Mouse (Mus musculus): ENCODE results near the gene Slc10a6.

Slc10a6 gene

DNA sequence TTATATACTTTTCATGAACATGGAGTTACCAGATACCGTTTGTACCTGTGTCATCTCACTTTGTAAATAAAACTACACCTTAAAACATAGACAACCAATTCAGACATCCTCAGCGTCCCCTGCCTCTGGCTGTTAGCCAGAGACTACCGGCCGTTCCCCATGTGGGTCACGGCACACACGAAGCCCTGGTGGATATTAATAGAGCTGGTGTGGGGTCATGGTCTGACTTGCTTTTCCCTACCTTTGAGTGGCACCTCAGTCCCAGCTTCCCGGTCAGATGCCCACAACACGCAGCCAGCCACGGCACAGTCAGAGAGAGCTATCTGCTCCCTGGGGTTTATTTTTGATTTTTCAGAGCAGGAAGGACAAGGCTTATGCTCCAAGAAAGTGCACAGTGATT lies 30.9 kb downstream of the Slc10a6 start:
- DNase-seq (ENCODE audit: low read depth, low spot score): no peak
- Histone ChIP-seq H3K27me3 (ENCODE audit: control insufficient read depth, insufficient read depth, low read length, poor library complexity, severe bottlenecking) (no peaks in the 10 kb centered on the region), H3K36me3 (ENCODE audit: control insufficient read depth, insufficient read depth, low read length, poor library complexity, severe bottlenecking) (no peaks in the 10 kb centered on the region)

DNA sequence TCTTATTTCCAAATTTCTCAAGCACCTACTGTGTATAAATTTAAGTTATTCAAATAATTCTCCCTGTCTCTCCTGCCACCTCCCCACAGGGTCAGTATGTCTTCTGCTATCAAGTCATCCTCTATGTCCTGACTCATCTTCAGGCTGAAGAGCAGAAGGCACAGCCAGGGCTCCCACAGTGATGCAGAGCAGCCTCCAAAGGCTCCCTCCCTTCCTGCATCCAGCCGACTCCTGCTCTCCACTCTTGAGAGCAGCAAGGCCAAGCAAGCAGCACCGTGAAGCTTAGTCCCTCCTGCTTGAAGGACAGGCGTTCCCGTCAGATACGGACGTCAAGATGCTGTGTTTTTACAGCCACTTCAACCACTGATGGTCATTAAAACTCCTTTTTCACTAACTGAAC lies 31.6 kb downstream of the Slc10a6 start:
- DNase-seq (ENCODE audit: low read depth, low spot score): no peak
- Histone ChIP-seq H3K36me3 (ENCODE audit: control insufficient read depth, insufficient read depth, low read length, poor library complexity, severe bottlenecking) (no peaks in the 10 kb centered on the region), H3K27me3 (ENCODE audit: control insufficient read depth, insufficient read depth, low read length, poor library complexity, severe bottlenecking) (no peaks in the 10 kb centered on the region)

DNA sequence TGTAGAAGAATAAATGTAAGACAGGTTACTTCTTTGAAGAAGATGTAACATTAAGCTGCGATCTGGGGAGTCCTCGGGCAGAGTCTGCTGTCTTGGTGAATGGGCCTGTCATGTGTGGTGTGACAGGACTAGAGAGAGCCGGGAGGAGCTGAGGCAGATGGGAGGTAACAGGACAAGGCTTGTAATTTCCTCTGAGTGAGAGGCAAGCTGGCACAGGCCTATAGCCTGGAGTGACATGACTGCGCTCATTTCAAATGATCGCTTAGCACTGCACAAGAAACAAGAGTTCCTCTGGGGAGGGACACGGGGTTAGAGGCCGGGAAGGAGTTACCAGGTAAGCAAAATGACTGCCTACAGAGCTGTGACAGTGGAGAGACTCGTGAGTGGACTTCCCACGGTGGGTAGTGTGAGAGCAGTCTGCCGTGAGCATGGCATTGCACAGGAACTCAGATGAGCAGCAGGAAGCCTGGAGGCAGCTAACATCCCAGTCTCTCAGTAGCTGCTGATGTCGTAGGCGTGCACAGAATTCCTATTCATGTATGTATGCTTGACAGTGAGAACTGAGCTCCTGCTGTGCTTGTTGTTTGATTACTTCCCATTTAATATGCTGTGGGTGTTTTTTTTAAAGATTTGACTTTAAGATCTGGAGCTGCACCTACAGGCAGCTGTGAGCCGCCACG lies 32.6 kb downstream of the Slc10a6 start:
- no peaks in the 10 kb centered on the region for H3K36me3 ChIP-seq (ENCODE audit: control insufficient read depth, insufficient read depth, low read length, poor library complexity, severe bottlenecking)
- no peaks in the 10 kb centered on the region for H3K27me3 ChIP-seq (ENCODE audit: control insufficient read depth, insufficient read depth, low read length, poor library complexity, severe bottlenecking)
- no peak for DNase-seq (ENCODE audit: low read depth, low spot score)

DNA sequence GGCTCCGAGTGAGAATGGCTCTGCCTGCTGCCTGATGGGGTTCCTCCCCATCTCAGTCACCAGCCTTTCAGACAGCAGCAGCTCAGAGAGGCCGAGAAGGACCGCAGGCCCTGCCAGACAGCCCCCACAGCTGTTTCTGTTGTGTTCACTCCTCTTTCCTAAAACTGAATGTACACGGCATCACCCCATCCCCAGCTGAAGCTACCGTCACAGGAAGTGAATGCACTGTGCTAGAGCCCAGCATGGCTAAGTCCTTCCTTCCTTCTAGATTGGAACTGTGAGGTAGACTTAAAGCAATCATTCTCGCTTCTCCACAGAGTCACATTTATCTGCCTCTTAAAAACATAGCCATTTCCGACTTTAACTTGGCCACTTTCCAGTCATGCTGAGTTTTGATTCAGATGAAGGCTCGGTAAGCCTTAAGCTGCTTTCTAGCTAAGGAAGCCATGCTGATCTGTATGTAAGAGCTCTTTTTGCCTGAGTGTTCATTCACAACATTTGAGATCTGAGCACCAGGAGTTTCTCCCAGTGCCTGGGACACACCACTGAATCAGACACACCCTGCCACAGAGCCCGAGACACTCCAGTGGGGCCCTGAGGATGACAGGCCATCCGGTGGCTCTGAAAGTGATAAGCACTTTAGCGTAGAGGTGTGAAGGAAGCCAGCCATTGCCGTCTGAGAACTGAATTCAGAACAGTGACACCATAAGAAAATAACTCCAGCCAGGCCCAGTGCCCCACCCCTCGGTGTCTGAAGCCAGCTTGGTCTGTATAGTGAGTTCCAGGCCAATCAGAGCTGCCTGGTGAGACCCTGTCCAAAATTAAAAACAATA lies 33.6 kb downstream of the Slc10a6 start:
- Histone ChIP-seq H3K27me3 (ENCODE audit: control insufficient read depth, insufficient read depth, low read length, poor library complexity, severe bottlenecking) (no peaks in the 10 kb centered on the region), H3K36me3 (ENCODE audit: control insufficient read depth, insufficient read depth, low read length, poor library complexity, severe bottlenecking) (no peaks in the 10 kb centered on the region)
- DNase-seq (ENCODE audit: low read depth, low spot score): no peak

DNA sequence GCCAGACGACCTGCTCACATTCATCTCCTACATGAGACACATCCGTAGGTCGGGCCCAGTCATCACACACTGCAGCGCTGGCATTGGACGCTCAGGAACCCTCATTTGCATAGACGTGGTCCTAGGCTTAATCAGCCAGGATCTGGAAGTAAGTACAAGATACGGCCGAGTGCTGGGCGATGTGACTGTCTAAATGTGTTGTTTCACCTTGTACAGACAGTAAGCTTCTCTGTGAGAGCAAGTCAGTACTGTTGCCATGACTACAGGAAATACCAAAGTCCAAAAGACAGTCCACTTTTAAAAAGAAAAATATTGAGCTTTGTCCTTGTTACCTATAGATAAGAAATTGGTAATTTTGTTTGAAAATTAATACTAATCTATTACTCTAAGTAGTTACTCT lies 35.6 kb downstream of the Slc10a6 start:
- no peaks in the 10 kb centered on the region for H3K27me3 ChIP-seq (ENCODE audit: control insufficient read depth, insufficient read depth, low read length, poor library complexity, severe bottlenecking)
- no peak for DNase-seq (ENCODE audit: low read depth, low spot score)

DNA sequence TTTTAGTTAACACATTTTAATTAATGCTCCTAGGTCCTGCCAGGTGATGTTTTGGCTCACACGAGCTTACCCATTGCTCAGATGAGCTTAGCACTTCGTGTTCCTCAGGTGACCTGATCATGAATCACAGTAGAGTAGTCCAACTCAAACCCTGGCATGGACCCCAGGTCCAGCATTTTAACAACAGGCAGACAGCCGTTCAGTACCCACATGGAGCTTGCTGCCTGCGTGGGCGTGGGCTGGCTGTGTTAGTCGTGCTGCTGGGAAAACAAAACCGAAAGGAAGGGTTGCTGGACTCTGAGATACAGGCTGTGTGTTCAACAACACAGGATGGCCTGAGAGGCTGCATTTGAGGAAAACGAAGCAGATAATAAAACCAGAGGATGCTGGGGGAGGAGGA lies 36.5 kb downstream of the Slc10a6 start:
- Histone ChIP-seq H3K27me3 (ENCODE audit: control insufficient read depth, insufficient read depth, low read length, poor library complexity, severe bottlenecking) (no peaks in the 10 kb centered on the region), H3K36me3 (ENCODE audit: control insufficient read depth, insufficient read depth, low read length, poor library complexity, severe bottlenecking) (no peaks in the 10 kb centered on the region)
- DNase-seq (ENCODE audit: low read depth, low spot score): no peak

More for the DNA sequence above, 35.6 kb downstream of the Slc10a6 start:
- no peaks in the 10 kb centered on the region for H3K36me3 ChIP-seq (ENCODE audit: control insufficient read depth, insufficient read depth, low read length, poor library complexity, severe bottlenecking)

DNA sequence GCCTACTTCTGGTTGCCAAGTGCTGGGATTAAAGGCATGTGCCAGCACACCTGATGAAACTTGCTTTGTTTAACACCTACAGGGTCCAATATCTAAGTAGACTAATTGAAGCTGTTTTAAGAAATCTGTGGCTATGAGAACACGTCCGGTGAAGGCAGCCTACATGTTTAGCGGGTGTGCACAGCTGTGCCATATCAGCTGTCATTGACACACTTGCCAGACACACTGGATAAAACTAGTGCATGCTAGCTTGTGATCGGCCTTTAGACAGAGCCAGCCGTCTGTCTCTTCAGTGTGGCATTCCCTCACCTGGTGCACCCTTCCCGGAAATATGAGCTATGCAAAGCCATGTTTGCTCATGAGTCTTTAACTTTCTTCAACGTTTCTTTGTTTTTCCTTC lies 37.4 kb downstream of the Slc10a6 start:
- DNase-seq (ENCODE audit: low read depth, low spot score): no peak
- H3K36me3 ChIP-seq (ENCODE audit: control insufficient read depth, insufficient read depth, low read length, poor library complexity, severe bottlenecking): no peaks in the 10 kb centered on the region

DNA sequence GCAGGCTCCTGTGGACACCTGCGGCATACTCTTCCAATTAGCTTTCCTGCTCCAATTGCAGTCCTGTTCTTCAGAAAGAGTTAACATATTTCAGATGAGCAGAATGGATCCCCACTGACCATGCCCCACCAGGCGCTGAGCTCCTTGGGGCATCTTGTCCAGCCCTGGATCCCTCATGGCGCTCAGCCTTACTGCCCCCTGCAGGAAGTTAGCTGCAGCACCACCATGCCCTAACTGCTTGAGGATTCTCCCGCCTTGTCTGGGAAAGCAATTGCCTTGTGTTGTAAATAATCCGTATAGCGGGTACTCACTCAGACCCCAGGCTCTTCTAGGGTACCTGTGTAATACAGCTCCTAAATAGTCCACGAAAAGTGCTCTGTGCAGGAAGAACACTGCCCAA lies 42.0 kb downstream of the Slc10a6 start:
- no peak for DNase-seq (ENCODE audit: low read depth, low spot score)
- H3K36me3 ChIP-seq (ENCODE audit: control insufficient read depth, insufficient read depth, low read length, poor library complexity, severe bottlenecking): no peaks in the 10 kb centered on the region
- no peaks in the 10 kb centered on the region for H3K27me3 ChIP-seq (ENCODE audit: control insufficient read depth, insufficient read depth, low read length, poor library complexity, severe bottlenecking)

More for the DNA sequence above, 37.4 kb downstream of the Slc10a6 start:
- H3K27me3 ChIP-seq (ENCODE audit: control insufficient read depth, insufficient read depth, low read length, poor library complexity, severe bottlenecking): no peaks in the 10 kb centered on the region

DNA sequence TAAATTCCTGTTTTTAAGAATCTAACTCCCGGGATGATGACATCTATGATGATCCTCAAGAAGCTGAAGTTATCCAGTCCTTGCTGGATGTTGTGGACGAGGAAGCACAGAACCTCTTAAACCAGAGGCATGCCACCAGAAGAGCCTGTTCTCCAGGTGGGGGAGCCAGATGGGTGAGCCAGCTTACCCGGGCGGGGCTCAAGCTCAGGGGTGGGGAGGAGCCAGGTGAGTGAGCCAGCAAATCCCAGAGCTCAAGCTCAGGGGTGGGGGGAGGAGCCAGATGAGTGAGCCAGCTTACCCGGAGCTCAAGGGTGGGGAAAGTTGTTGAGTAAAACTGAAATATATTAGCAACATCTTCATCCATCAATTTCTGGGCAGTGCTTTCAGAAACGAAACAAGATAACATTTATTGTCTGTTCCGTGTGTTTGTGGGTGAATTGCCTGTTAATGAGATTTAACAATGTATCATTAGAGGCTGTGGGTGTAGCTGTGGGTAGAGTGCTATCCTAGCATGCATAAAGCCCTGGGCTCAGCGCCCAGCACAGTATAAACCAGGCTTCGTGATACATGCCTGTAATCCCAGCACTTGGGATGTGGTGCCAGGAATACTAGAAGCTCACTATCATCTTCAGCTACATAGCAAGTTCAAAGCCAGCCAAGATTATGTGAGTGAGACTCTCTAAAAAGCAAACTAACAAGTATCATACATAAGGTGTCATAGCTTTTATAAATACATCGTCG lies 49.4 kb downstream of the Slc10a6 start:
- H3K27me3 ChIP-seq (ENCODE audit: control insufficient read depth, insufficient read depth, low read length, poor library complexity, severe bottlenecking): no peaks in the 10 kb centered on the region
- H3K36me3 ChIP-seq (ENCODE audit: control insufficient read depth, insufficient read depth, low read length, poor library complexity, severe bottlenecking): no peaks in the 10 kb centered on the region
- no peak for DNase-seq (ENCODE audit: low read depth, low spot score)

DNA sequence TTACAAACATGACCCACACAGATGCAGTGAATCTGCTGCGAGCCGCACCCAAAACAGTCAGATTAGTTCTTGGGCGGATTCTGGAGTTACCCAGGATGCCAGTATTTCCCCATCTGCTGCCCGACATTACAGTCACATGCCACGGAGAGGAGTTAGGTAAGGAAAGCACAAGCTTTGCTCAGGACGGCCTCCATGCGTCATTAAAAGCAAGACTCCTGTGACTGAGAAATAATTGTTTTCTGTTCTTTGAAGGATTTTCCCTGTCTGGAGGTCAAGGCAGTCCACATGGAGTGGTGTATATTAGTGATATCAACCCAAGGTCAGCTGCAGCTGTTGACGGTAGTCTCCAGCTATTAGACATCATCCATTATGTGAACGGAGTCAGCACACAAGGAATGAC lies 59.8 kb downstream of the Slc10a6 start:
- H3K36me3 ChIP-seq (ENCODE audit: control insufficient read depth, insufficient read depth, low read length, poor library complexity, severe bottlenecking): no peaks in the 10 kb centered on the region
- DNase-seq (ENCODE audit: low read depth, low spot score): no peak
- no peaks in the 10 kb centered on the region for H3K27me3 ChIP-seq (ENCODE audit: control insufficient read depth, insufficient read depth, low read length, poor library complexity, severe bottlenecking)

DNA sequence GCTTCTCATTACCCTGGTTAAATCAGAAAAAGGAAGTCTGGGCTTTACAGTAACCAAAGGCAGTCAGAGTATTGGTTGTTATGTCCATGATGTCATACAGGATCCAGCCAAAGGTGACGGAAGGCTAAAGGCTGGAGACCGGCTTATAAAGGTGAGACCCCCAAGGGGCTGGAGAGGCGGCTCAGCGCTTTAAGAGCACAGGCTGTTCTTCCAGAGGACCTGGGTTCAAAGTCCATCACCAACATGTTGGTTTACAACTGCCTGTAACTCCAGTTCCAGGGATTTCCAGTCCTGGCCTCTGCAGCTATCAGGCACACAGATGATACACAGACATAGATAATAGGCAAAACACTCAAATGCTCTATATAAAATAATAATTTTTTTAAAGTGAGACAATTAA lies 61.2 kb downstream of the Slc10a6 start:
- Histone ChIP-seq H3K36me3 (ENCODE audit: control insufficient read depth, insufficient read depth, low read length, poor library complexity, severe bottlenecking) (no peaks in the 10 kb centered on the region), H3K27me3 (ENCODE audit: control insufficient read depth, insufficient read depth, low read length, poor library complexity, severe bottlenecking) (no peaks in the 10 kb centered on the region)
- no peak for DNase-seq (ENCODE audit: low read depth, low spot score)

DNA sequence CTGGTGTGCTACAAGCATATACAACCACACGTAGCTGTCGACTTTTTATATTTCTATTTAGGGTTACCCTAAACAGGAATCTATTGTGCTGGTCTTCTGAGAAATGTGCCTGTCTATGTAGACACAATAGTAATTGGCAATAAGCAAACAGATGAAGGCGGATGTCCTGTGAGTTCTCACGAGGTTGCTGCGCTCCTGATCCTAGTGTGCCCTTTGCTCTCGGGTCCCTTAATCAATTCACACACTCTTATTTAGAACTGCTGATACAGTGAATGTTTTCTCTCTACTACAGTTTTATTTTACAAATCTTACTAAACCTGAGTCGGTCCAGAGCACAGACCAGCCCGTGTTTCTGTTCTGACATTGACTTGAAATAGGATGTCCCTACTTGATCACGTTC lies 68.7 kb downstream of the Slc10a6 start:
- Histone ChIP-seq H3K27me3 (ENCODE audit: control insufficient read depth, insufficient read depth, low read length, poor library complexity, severe bottlenecking) (no peaks in the 10 kb centered on the region), H3K36me3 (ENCODE audit: control insufficient read depth, insufficient read depth, low read length, poor library complexity, severe bottlenecking) (no peaks in the 10 kb centered on the region)
- no peak for DNase-seq (ENCODE audit: low read depth, low spot score)
